Mouse (Mus musculus) left cerebral cortex, postnatal 25 days (tissue): ENCODE measurements at regions not wholly inside any gene's neighbourhood (a gene's known extent, or its start where the extent isn't known, plus 50 kb on each side); places are given as distances from the start of the nearest gene placed in this dataset.

ENCODE experiments used
- DNase-seq, 2 experiments: peaks; one replicate each; pipeline ENCODE4 v3.0.0; 2022; ENCODE audit warnings: low spot score in 2 of 2, mixed read lengths in 1 of 2
- intact Hi-C: fragments of 180-260 bp; cut with DNase I; formaldehyde crosslinking; loops from one replicate; pipeline ENCODE4 v1.15.1; 2025

GRCm38 (mm10) chr4:131080113-131080512, 135.9 kb downstream of the Matn1 start:
- intact Hi-C loops, result no loop called here
- no peak for DNase-seq

DNA sequence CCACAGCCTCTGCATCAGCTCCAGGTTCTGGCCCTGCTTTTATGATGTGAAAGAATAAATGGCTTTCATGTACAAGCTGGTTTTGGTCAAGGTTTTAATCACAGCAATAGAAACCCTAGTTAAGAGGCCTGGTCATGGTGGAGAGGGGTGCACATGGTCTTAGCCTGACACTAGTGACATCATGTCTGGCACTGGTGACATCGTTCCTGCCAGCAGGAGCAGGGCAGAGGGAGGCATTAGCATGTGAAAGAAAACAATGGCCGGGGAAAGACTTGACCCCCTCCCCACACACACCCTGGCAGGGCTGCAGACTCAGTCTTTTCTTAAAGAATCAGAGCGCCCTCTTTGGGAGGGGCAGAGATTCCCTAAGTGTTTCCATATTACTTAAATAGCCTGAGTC, 139.2 kb downstream of the Matn1 start:
- intact Hi-C loops, result no loop called here
- no peak for DNase-seq

DNA sequence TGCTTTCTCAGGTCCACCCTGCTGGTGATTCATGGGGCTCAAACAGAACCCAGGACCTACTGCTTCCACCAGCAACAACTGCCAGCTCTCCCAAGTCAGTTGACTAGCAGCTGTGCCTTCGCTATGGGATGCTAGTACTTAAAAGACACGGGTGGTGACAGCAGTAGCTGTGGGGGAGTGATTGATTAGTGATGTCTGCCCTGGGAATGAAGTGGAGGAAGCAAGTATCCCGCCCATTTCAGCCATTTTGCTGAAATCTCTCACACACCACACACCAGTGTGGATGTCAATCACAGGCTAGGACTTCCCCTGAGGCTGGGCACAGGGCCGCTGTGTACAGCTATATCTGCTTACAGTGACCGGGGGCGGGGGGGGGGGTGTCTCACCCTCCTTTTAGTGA, 153.2 kb downstream of the Matn1 start:
- intact Hi-C loops, result no loop called here

DNA sequence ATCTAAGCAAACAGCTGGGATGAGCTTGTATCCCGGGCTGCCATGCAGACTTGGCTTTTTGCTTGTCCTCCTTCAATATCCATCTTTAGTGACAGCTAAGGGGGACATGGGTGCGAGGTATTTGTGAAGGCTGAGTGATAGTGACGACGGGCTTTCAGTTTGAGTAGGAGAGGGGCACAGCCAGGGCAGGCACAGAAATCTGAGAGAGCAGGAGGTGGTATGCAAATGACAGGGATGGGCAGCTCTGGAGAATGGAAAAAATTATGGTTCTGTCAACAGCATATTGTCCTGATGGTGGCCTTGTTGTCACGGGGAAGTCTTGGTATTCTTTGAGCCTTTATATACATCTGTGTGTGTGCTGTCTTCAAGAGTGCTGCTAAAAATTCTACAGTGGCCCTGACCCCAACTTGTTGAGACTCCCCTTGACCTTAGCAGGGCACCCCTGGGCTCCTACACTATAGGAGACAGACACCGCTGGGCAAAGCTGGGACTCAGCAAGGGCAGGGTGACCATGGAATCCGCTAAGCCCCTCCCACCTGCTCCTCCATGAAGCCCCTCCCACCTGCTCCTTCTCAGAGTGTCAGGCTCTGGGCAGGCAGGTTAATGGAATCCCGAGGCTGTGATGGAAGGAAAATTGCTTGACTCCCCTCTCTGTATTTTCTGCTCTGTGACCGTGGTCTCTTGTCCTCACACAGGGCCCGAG, 156.1 kb downstream of the Matn1 start:
- intact Hi-C loops, result no loop called here
- DNase-seq, result no peak

More for the DNA sequence above, 153.2 kb downstream of the Matn1 start:
- no peak for DNase-seq

- intact Hi-C loops, result no loop called here
Observed at GRCm38 (mm10) chr4:131100796-131101156, 156.6 kb downstream of the Matn1 start.

GRCm38 (mm10) chr4:131102163-131102562, 158.0 kb downstream of the Matn1 start:
- intact Hi-C loops, result no loop called here
- peak; percentile 24 to 60 for DNase-seq

More at GRCm38 (mm10) chr4:131100796-131101156, 156.6 kb downstream of the Matn1 start:
- DNase-seq, result no peak

- peak in 1 of 2 experiments; percentile 19 for DNase-seq
Observed at GRCm38 (mm10) chr4:131107127-131107857, 163.1 kb downstream of the Matn1 start.

DNA sequence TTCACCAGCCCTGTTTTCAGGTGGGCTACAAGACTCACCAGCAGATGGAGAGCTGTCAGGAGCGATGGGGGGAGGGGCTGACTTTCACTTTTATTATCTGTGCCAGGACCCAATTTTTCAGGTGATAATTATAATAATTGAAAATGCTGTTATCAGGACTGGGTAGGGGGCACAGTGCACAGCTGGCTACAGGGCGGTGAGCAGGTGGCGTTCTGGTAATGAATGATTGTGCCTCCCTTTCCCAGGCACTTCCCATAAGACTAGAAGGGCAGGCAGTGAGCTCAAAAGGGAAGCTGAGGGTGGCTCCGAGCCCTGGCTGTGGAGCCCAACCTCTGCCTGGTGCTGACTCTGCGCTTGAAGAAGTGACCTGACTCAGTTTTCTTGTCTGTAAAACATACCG, 168.4 kb downstream of the Matn1 start:
- intact Hi-C loops, result no loop called here
- no peak for DNase-seq

More at GRCm38 (mm10) chr4:131107127-131107857, 163.1 kb downstream of the Matn1 start:
- intact Hi-C loops, result loop anchor here (5.0 kb wide), 1 partner anchor 145 kb away; no protein-coding TSS in a partner anchor

DNA sequence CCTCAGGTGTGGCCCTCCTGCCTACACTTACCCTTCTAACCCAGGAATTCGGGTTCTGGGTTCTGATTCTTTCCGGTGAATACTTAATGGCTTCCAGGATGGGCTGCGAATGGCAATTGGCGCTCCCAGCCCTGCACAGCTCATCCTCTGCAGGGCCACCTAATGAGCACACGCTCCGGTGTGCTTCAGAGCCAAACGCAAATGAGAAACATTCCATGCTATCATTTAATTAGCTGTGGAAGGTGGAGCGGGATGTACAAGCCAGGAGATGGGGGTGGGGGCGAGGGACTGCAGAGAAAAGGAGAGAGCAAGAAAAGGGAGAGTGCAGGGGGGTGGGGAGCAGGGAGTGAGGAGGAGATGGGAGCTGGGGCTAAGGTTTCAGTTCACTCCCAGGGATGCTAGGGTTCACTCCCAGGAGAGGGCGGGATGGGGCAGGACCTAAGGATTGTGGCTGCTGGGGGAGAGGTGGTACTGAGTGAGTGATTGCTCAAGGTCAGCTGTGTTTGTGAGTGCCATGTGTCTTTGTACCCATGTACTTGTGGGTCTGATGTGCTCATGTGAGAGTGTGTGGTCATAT, 169.6 kb downstream of the Matn1 start:
- intact Hi-C loops, result no loop called here
- no peak for DNase-seq

- intact Hi-C loops, result no loop called here
- DNase-seq, result peak in 1 of 2 experiments; percentile 5
Observed at GRCm38 (mm10) chr4:131115247-131115646, 171.1 kb downstream of the Matn1 start.

DNA sequence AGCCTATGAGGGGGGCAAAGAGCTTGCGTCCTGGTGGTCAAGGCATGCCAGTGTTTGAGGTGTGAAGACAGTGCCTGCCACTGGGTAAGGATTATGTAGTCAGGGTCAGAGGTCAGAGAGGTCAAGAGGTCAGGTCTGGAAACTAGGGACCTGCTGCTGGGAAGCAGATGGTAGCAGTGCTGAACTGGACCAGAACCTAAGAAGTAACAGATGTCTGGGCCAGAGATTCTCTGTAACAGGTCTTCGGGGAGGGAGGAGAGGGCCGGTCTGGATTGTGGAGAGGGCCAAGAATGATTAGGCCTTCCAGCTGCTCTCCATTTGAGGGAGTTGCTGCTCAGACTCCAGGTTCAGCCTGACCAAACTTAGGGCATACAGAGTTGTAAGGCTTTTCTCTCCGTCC, 174.4 kb downstream of the Matn1 start:
- intact Hi-C loops, result no loop called here
- DNase-seq, result no peak

GRCm38 (mm10) chr4:131119621-131120020, 175.4 kb downstream of the Matn1 start:
- DNase-seq, result no peak
- intact Hi-C loops, result no loop called here

- intact Hi-C loops, result no loop called here
- no peak for DNase-seq
Observed at GRCm38 (mm10) chr4:131120680-131121079, 176.5 kb downstream of the Matn1 start.

- DNase-seq, result peak in 1 of 2 experiments; percentile 11
- intact Hi-C loops, result no loop called here
Observed at GRCm38 (mm10) chr4:131125975-131126374, 181.8 kb downstream of the Matn1 start.

GRCm38 (mm10) chr4:131126901-131127300, 182.7 kb downstream of the Matn1 start:
- no peak for DNase-seq
- intact Hi-C loops, result no loop called here

- no peak for DNase-seq
- intact Hi-C loops, result no loop called here
Observed at GRCm38 (mm10) chr4:131128646-131129045, 184.5 kb downstream of the Matn1 start.

DNA sequence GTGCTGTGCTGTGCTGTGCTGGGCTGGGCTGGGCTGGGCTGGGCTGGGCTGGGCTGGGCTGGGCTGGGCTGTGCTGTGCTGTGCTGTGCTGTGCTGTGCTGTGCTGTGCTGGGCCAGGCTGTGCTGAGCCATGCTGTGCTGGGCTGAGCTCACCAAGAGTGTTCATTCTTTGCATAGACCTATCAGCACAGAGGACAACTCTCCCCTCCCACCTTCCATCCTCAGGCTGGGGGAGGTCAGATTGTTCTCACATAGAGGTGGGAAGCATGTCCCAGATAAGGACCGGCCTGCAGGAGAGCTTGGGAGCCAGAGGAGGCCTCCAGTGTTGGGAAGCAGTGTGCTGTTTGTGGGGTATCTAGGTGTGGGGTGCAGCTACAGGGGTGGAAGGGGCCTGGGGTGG, 188.0 kb downstream of the Matn1 start:
- no peak for DNase-seq
- intact Hi-C loops, result no loop called here

DNA sequence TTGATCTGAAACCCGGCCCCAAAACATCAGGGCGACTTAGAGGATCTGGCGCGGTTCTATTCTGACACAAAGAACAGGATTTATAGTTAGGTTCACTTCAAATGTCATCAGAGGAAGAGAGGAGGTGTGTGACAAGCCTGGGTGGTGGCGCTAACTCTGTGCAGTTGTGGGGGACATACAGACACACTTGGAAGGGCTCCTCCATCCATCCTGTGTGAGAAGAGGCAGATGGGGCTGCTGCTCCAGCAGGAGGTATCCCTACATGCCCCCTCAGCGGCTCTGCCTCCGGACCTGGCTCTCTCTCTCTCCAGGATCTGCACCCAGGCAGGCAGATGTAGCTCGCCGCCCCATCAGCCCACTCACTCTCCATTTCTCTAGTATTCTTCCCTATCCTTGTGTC, 188.6 kb downstream of the Matn1 start:
- peak in 1 of 2 experiments; percentile 76 for DNase-seq
- intact Hi-C loops, result no loop called here

DNA sequence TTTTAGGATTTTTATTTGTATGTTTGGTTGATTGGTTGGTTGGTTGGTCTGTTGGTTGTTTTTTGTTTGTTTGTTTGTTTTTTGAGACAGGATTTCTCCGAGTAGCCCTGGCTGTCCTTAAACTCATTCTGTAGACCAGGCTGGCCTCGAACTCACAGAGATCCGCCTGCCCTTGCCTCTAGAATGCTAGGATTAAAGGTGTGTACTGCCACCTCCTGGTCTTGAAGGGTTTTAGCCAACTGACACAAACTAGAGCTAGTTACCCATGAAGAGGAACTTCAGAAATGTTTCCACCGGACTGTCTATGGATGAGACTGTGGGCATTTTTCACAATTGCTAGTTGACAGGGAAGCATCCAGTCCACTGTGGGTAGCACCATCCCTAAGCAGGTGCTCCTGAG, 191.7 kb downstream of the Matn1 start:
- intact Hi-C loops, result no loop called here
- DNase-seq, result no peak

GRCm38 (mm10) chr4:131138891-131139290, 194.7 kb downstream of the Matn1 start:
- intact Hi-C loops, result no loop called here
- peak in 1 of 2 experiments; percentile 26 for DNase-seq
